Mouse (Mus musculus): ENCODE data around the gene Adh7.

DNA sequence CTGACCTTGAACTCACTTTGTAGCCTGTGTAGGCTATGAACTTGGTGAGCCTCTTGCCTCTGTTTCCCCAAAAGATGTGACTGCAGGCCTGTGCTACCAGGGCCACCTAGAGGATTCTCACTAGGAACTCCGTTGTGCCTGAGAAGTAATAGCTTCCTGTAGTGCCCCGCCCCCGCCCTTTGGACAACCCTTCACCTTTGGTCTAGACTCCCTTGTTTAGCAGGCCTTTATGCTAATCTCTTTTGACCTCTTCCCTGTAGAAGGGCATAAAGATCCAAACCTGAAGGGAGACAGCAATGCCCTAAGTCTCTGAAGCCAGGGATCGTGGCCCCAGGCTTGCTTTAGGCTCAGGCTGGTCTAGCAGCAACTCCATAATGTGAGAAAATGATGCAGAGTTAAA is 5.0 kb downstream of the Adh7 start:
- TF ChIP-seq GATA1 (IDR thresholded peaks at IDR 0.05; ENCODE audit: borderline replicate concordance, low read length) (no peak), FLI1 (IDR thresholded peaks at IDR 0.05; ENCODE audit: low read length) (no peak)

All from megakaryocyte, embryonic 14.5 days (primary cell).